Mouse (Mus musculus): ENCODE results near the gene Hspd1. TPM values are rescaled to one million over a fixed set of nuclear protein-coding genes. Genes with fewer than 3 reads are reported as not detected.

Gene Hspd1
- total RNA-seq, 2 experiments from 2014 or later: 361 to 395 TPM

DNA sequence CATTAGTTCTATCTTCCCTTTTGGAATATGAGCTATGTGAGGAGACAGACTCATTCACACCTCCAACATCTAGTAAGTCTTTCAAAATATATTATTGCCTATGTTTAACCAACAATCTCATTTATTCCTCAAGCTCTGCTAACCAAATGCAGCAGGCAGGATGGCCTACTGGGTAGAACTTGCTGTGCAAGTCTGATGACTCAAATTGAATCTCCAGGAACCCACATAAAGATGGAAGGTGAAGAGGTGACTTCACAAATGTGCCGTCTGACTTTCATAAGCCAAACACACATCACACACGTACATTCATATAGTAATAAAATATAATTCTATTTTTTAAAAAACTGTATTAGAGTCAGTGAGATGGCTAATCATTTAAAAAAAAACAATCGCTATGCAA, 36.4 kb downstream of the Hspd1 start:
- intact Hi-C loops (cut with DNase I): loop anchor here (2.0 kb wide), 1 partner anchor 35 kb away; no protein-coding TSS in a partner anchor
- no peak for DNase-seq (ENCODE audit: low spot score)

DNA sequence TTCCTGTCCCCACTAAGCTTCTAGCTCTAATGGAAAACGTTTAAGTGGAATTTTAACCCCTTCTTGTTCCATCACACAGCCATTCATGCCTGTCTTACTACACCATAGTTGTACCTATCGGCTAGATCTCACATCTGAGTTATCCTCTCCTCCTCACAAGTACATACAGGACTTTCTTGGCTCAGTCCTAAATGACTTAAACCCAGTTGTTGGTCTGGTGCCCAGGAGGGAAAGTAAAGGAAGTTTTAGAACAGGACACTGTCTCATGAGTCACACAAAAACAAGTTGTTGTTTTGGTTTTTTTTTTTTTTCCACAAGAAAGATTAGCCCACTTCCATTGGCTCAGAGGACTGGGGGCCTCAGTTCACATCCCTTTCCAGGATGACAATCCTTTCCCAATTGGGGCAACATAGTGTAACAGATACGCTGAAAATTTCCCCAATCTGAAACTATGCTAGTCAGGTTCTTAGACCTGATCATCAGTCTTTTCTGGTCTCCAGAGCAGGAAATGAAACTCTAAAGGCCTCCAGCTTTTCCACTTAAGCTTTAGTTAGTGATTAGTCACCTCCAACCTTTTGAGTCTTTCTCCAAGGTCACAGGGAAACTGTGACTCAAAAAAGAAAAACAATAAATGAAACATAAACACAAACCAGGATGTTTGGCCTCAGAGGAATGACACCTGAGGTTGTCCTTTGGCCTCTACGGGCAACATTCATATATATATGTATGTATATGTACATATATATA, 39.0 kb downstream of the Hspd1 start:
- intact Hi-C loops (cut with DNase I): no loop called here
- DNase-seq (ENCODE audit: low spot score): no peak

DNA sequence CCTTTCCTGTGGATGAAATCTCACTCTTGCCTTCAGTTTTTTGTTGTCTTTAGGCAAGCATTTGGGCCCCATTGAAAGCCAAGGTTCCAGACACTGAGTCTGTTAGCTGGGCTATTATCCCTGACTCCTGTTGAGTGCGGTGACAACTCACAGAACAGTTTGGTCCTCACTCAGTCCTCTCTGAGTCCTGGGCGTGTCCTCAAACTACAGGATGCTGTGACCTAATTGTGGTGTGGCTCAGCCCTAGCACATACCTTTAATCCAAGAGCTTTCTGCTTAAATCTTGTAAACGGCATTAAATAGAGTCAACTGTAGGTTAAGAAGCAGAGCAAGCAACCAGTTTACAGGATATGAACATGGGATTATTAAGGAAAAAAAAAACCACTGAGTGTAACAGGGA, 44.9 kb downstream of the Hspd1 start:
- intact Hi-C loops (cut with DNase I): no loop called here
- no peak for DNase-seq (ENCODE audit: low spot score)

DNA sequence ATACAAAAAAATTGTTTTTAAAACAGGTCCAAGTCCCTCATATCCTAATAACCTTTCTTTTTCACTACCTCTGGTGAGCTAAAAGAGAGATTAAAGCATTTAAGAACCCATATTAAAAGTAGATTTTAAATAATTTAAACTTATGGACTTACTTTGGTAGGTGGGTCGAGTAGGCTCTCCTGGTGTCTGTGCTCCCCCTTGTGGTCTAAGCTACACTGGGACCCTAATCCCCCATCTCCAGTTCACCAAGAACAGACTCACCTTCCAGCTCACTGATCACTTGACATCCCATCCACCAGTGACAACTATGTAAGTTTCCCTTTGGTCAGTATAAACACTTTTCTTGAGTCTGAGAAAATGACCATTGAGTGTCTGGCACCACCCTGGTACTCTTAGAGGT, 45.8 kb downstream of the Hspd1 start:
- DNase-seq (ENCODE audit: low spot score): no peak
- intact Hi-C loops (cut with DNase I): no loop called here

DNA sequence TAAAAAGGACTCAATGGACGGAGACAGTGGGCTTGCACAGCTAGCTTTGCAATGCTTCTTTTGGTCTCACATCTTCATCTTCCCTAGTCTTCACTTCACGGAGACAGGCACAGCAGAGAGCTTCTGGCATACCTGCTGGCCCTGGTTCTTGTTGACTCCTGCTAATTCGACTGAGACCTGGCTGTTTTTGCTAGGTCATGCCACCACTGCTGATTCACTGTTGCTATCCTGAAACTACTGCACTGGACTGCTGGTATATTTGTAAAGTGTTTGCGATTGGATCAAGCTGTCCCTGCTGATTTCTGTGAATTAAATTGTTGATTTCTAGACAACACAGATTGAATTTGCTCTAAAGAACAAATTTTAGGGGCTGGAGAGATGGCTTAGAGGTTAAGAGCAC, 46.4 kb downstream of the Hspd1 start:
- intact Hi-C loops (cut with DNase I): no loop called here
- no peak for DNase-seq (ENCODE audit: low spot score)

DNA sequence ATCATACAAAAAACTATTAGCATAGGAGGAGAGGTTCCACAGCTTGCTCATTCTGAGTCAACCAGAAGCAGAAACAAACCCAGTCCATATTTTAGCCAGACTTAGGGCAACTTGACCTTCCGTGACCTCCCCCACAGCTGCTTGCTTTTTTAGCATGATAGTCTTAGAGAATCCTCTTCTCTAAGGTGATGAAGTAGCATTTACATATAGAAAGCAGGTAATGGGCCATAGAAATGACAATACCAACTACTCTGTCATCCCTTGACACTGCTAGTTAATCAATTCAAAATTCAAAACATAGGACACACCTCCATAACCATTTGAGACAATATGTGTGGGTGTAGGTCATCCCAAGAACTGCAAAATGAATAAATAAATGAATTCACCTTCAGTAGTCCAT, 48.1 kb downstream of the Hspd1 start:
- no peak for DNase-seq (ENCODE audit: low spot score)
- intact Hi-C loops (cut with DNase I): no loop called here

DNA sequence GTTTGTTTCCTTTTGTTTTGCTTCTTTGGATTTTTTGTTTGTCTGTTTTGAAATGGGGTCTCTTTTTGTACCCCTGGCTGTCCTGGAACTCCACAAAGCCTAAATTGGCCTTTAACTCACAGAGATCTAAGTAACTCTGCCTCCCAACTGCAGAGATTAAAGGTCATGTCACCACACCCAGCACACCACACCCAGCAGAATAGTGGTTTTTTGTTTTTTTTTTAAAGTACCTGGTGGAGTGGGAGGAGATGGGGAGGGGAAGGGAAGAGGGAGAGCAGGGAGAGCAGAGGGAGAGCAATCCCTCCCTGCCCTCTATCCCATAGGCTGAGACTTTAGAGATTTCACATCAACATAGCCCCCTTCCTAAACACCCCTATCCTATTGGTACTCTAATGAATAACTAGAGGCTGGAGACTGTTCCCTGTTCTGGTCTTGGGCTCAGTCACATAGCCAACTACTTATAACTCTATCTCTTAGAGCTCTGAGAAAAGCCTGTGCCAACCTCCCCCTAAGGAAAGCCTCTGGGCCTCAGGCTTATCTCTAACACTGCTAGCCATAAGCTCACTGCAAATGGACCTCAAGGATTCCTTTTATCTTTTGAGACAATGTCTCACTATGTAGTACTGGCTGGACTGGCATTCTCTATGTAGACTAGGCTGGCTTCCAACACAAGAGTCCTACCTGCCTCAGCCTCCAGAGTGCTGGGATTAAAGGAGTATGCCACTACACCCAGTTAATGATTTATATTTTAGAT, 56.8 kb downstream of the Hspd1 start:
- no peak for DNase-seq (ENCODE audit: low spot score)
- intact Hi-C loops (cut with DNase I): no loop called here

DNA sequence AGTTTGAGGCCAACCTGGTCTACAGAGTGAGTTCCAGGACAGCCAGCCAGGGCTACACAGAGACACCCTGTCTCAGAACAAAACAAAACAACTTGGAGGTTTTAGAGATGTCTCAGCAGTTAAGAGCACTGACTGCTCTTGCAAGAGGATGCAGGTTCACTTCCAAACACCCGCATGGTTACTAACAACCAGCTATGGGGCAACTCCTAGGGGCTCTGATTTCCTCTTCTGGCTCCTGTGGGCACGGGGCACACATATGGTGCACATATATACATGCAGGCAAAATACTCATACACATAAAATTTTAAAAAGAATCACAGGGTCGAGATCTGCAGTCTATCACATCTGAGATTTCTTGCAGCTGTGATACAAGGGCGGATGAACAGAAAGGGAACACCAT, 58.6 kb downstream of the Hspd1 start:
- intact Hi-C loops (cut with DNase I): no loop called here
- no peak for DNase-seq (ENCODE audit: low spot score)

DNA sequence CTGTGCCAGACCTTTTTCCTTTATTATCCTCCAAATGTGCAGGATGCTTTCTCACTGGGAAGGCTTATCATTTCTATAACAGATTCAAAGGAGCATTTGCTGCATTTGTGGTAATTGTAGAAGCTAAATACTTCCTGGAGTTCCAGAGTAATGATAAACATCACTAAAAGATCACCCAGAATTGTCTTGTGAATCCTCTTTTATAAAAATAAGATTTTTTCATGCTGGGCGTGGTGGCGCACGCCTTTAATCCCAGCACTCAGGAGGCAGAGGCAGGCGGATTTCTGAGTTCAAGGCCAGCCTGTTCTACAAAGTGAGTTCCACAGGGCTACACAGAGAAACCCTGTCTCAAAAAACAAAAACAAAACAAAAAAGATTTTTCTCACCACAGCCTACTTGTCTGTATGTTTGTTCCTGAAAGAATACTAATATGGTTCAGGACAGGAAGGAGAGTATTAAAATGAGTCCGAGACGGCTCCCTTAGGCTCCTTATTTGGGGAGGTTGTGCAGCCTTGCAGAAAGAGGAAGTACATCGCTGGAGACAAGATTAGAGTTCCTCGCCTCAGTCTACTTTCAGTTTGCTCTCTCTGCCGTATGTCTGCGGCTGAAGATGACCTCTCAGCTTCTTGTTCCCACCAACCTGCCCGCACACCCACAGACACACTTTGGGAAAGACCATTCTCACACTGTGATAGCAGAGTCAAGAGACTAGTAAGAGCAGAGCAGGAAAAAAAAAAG, 59.4 kb downstream of the Hspd1 start:
- intact Hi-C loops (cut with DNase I): loop anchor here (1.0 kb wide), 1 partner anchor 22 kb away; no protein-coding TSS in a partner anchor
- DNase-seq (ENCODE audit: low spot score): no peak

DNA sequence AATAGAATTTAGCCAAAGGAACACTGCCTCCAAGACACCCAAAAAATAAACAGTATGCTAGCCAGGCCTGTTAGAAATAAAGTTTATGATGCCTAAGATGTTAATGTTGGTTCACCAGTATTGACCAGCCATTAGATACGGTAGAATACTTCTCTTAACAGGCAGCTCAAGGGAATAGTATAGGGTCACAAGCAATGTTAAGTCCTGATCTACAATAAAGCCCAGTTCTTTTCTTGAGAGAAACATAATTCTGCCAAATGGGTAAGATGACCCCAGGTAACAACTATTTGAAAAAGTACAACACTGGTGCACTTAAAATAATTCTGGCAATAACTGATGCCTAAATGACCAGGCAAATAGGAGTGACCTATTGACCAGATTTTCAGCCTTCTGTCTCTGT, 60.1 kb downstream of the Hspd1 start:
- intact Hi-C loops (cut with DNase I): loop anchor here (1.0 to 2.0 kb wide), 3 partner anchors 22 to 103 kb away; partner anchors contain the start of gene Mob4
- no peak for DNase-seq (ENCODE audit: low spot score)

Other genes with a start within 250 kb of the Hspd1 start
- 10 to 100 TPM; 12.1 to 12.8 TPM for gene Ankrd44, start 161.9 kb downstream of the Hspd1 start, total RNA-seq (2021)
- 10 to 100 TPM; 69.3 to 87.4 TPM for gene Sf3b1, start 60.8 kb downstream of the Hspd1 start, total RNA-seq (2021)
- 10 to 100 TPM; 24.2 to 67.0 TPM for gene Coq10b, start 35.5 kb downstream of the Hspd1 start, total RNA-seq (2021)
- gene Hspe1, start 111 bp downstream of the Hspd1 start, total RNA-seq (2021): 100 to 1,000 TPM; 159 to 187 TPM
- gene Mob4, start 43.0 kb upstream of the Hspd1 start, total RNA-seq (2021): 10 to 100 TPM; 32.5 to 34.4 TPM
- 10 to 100 TPM; 14.2 to 14.4 TPM for gene Rftn2, start 138.5 kb upstream of the Hspd1 start, total RNA-seq (2021)
- 1 to 10 TPM; 5.3 to 5.4 TPM for gene Mars2, start 148.9 kb upstream of the Hspd1 start, total RNA-seq (2021)